Mouse (Mus musculus): ENCODE results near the gene Timp2. TPM values are rescaled to one million over a fixed set of nuclear protein-coding genes. Genes with fewer than 3 reads are reported as not detected.

Gene Timp2
- polyA plus RNA-seq, 1 experiment: 23.6 TPM

GRCm38 (mm10) chr11:118366559-118366958 lies 11.0 kb upstream of the Timp2 start:
- no peaks in the 10 kb centered on the region for H3K9me3 ChIP-seq (replicated peaks; ENCODE audit: control insufficient read depth, insufficient read depth, low read length, poor library complexity, severe bottlenecking)
- no peaks in the 10 kb centered on the region for H3K4me1 ChIP-seq (ENCODE audit: control insufficient read depth, insufficient read depth, low read length)
- H3K9ac ChIP-seq (ENCODE audit: low read depth, poor library complexity, severe bottlenecking): no peak overlapping the region
- H3K27me3 ChIP-seq (ENCODE audit: control insufficient read depth, insufficient read depth, low read length, poor library complexity, severe bottlenecking): no peaks in the 10 kb centered on the region
- no peak overlapping the region for H3K27ac ChIP-seq (ENCODE audit: insufficient read depth, low read length)
- no peak overlapping the region for H3K4me3 ChIP-seq (ENCODE audit: low read depth, low read length)
- H3K36me3 ChIP-seq (ENCODE audit: control insufficient read depth, insufficient read depth, low read length, poor library complexity, severe bottlenecking): no peaks in the 10 kb centered on the region
- no peak for TF ChIP-seq CTCF (IDR thresholded peaks at IDR 0.05; ENCODE audit: low read depth, low read length)
- no peak for TF ChIP-seq EP300 (IDR thresholded peaks at IDR 0.05; ENCODE audit: insufficient read depth, low read depth, low read length)
- no peak for TF ChIP-seq POLR2A (IDR thresholded peaks at IDR 0.05; ENCODE audit: insufficient read depth, low read length)

- H3K9ac ChIP-seq (ENCODE audit: low read depth, poor library complexity, severe bottlenecking): no peak overlapping the region
- TF ChIP-seq CTCF (IDR thresholded peaks at IDR 0.05; ENCODE audit: low read depth, low read length) (no peak), EP300 (IDR thresholded peaks at IDR 0.05; ENCODE audit: insufficient read depth, low read depth, low read length) (no peak)
- H3K36me3 ChIP-seq (ENCODE audit: control insufficient read depth, insufficient read depth, low read length, poor library complexity, severe bottlenecking): no peaks in the 10 kb centered on the region
- no peaks in the 10 kb centered on the region for H3K27me3 ChIP-seq (ENCODE audit: control insufficient read depth, insufficient read depth, low read length, poor library complexity, severe bottlenecking)
- H3K27ac ChIP-seq (ENCODE audit: insufficient read depth, low read length): no peak overlapping the region
- H3K9me3 ChIP-seq (replicated peaks; ENCODE audit: control insufficient read depth, insufficient read depth, low read length, poor library complexity, severe bottlenecking): no peaks in the 10 kb centered on the region
- H3K4me1 ChIP-seq (ENCODE audit: control insufficient read depth, insufficient read depth, low read length): no peaks in the 10 kb centered on the region
- no peak overlapping the region for H3K4me3 ChIP-seq (ENCODE audit: low read depth, low read length)
These were observed 10.6 kb upstream of the Timp2 start for GRCm38 (mm10) chr11:118366108-118366507.

- Histone ChIP-seq H3K27me3 (ENCODE audit: control insufficient read depth, insufficient read depth, low read length, poor library complexity, severe bottlenecking) (no peaks in the 10 kb centered on the region), H3K36me3 (ENCODE audit: control insufficient read depth, insufficient read depth, low read length, poor library complexity, severe bottlenecking) (no peaks in the 10 kb centered on the region), H3K27ac (ENCODE audit: insufficient read depth, low read length) (no peak overlapping the region), H3K9me3 (replicated peaks; ENCODE audit: control insufficient read depth, insufficient read depth, low read length, poor library complexity, severe bottlenecking) (no peaks in the 10 kb centered on the region), H3K4me3 (ENCODE audit: low read depth, low read length) (no peak overlapping the region), H3K4me1 (ENCODE audit: control insufficient read depth, insufficient read depth, low read length) (peaks cover 4% of the 10 kb centered on the region), H3K9ac (ENCODE audit: low read depth, poor library complexity, severe bottlenecking) (no peak overlapping the region)
- no peak for TF ChIP-seq EP300 (IDR thresholded peaks at IDR 0.05; ENCODE audit: insufficient read depth, low read depth, low read length)
- TF ChIP-seq CTCF (IDR thresholded peaks at IDR 0.05; ENCODE audit: low read depth, low read length): no peak
- no peak for TF ChIP-seq POLR2A (IDR thresholded peaks at IDR 0.05; ENCODE audit: insufficient read depth, low read length)
These were observed 9.6 kb upstream of the Timp2 start for GRCm38 (mm10) chr11:118365171-118365570.

- H3K27ac ChIP-seq (ENCODE audit: insufficient read depth, low read length): no peak overlapping the region
- H3K9me3 ChIP-seq (replicated peaks; ENCODE audit: control insufficient read depth, insufficient read depth, low read length, poor library complexity, severe bottlenecking): no peaks in the 10 kb centered on the region
- H3K36me3 ChIP-seq (ENCODE audit: control insufficient read depth, insufficient read depth, low read length, poor library complexity, severe bottlenecking): no peaks in the 10 kb centered on the region
- no peak overlapping the region for H3K9ac ChIP-seq (ENCODE audit: low read depth, poor library complexity, severe bottlenecking)
- H3K27me3 ChIP-seq (ENCODE audit: control insufficient read depth, insufficient read depth, low read length, poor library complexity, severe bottlenecking): no peaks in the 10 kb centered on the region
- no peak overlapping the region for H3K4me3 ChIP-seq (ENCODE audit: low read depth, low read length)
- H3K4me1 ChIP-seq (ENCODE audit: control insufficient read depth, insufficient read depth, low read length): peaks cover 4% of the 10 kb centered on the region
- TF ChIP-seq CTCF (IDR thresholded peaks at IDR 0.05; ENCODE audit: low read depth, low read length) (no peak), EP300 (IDR thresholded peaks at IDR 0.05; ENCODE audit: insufficient read depth, low read depth, low read length) (no peak), POLR2A (IDR thresholded peaks at IDR 0.05; ENCODE audit: insufficient read depth, low read length) (no peak)
These were observed 8.5 kb upstream of the Timp2 start for GRCm38 (mm10) chr11:118364021-118364420.

- no peak overlapping the region for H3K27ac ChIP-seq (ENCODE audit: insufficient read depth, low read length)
- no peaks in the 10 kb centered on the region for H3K9me3 ChIP-seq (replicated peaks; ENCODE audit: control insufficient read depth, insufficient read depth, low read length, poor library complexity, severe bottlenecking)
- no peak overlapping the region for H3K9ac ChIP-seq (ENCODE audit: low read depth, poor library complexity, severe bottlenecking)
- TF ChIP-seq POLR2A (IDR thresholded peaks at IDR 0.05; ENCODE audit: insufficient read depth, low read length) (no peak), EP300 (IDR thresholded peaks at IDR 0.05; ENCODE audit: insufficient read depth, low read depth, low read length) (no peak), CTCF (IDR thresholded peaks at IDR 0.05; ENCODE audit: low read depth, low read length) (no peak)
- peaks cover 4% of the 10 kb centered on the region for H3K4me1 ChIP-seq (ENCODE audit: control insufficient read depth, insufficient read depth, low read length)
- H3K27me3 ChIP-seq (ENCODE audit: control insufficient read depth, insufficient read depth, low read length, poor library complexity, severe bottlenecking): no peaks in the 10 kb centered on the region
- no peaks in the 10 kb centered on the region for H3K36me3 ChIP-seq (ENCODE audit: control insufficient read depth, insufficient read depth, low read length, poor library complexity, severe bottlenecking)
- no peak overlapping the region for H3K4me3 ChIP-seq (ENCODE audit: low read depth, low read length)
These were observed 7.5 kb upstream of the Timp2 start for GRCm38 (mm10) chr11:118362971-118363518.

GRCm38 (mm10) chr11:118362501-118362900 lies 7.0 kb upstream of the Timp2 start:
- peaks cover 4% of the 10 kb centered on the region for H3K4me1 ChIP-seq (ENCODE audit: control insufficient read depth, insufficient read depth, low read length)
- no peaks in the 10 kb centered on the region for H3K27me3 ChIP-seq (ENCODE audit: control insufficient read depth, insufficient read depth, low read length, poor library complexity, severe bottlenecking)
- TF ChIP-seq EP300 (IDR thresholded peaks at IDR 0.05; ENCODE audit: insufficient read depth, low read depth, low read length): no peak
- TF ChIP-seq CTCF (IDR thresholded peaks at IDR 0.05; ENCODE audit: low read depth, low read length): no peak
- no peak for TF ChIP-seq POLR2A (IDR thresholded peaks at IDR 0.05; ENCODE audit: insufficient read depth, low read length)
- no peaks in the 10 kb centered on the region for H3K36me3 ChIP-seq (ENCODE audit: control insufficient read depth, insufficient read depth, low read length, poor library complexity, severe bottlenecking)
- H3K4me3 ChIP-seq (ENCODE audit: low read depth, low read length): no peak overlapping the region
- H3K9ac ChIP-seq (ENCODE audit: low read depth, poor library complexity, severe bottlenecking): no peak overlapping the region
- no peaks in the 10 kb centered on the region for H3K9me3 ChIP-seq (replicated peaks; ENCODE audit: control insufficient read depth, insufficient read depth, low read length, poor library complexity, severe bottlenecking)
- H3K27ac ChIP-seq (ENCODE audit: insufficient read depth, low read length): no peak overlapping the region
